Mouse (Mus musculus) cortical plate, adult 2 months (tissue): ENCODE data around the gene Msrb2. TPM values are rescaled to one million over a fixed set of nuclear protein-coding genes. Genes with fewer than 3 reads are reported as not detected.

Experiments
- H3K27ac ChIP-seq: fragments of 200-500 bp; 2 replicates; pipeline ENCODE4 v1.5.1; 2012; ENCODE audit warnings: low read length, control low read depth, inconsistent platforms; ENCODE audit not compliant: insufficient read depth
- H3K4me1 ChIP-seq: fragments of 200-500 bp; 2 replicates; pipeline ENCODE4 v1.6.1; 2011; ENCODE audit warnings: low read length; ENCODE audit not compliant: control insufficient read depth, insufficient read depth
- H3K4me3 ChIP-seq: fragments of 200-500 bp; 2 replicates; pipeline ENCODE4 v1.5.1; 2011; ENCODE audit warnings: mild to moderate bottlenecking, low read length, control low read depth; ENCODE audit not compliant: insufficient read depth
- CTCF ChIP-seq: fragments of 200-500 bp; IDR thresholded peaks from 2 replicates; pipeline ENCODE4 v1.5.1; 2011; ENCODE audit warnings: mild to moderate bottlenecking, control low read depth, low read length; ENCODE audit not compliant: insufficient read depth; ENCODE audit errors: extremely low read depth
- POLR2A ChIP-seq: fragments of 200-500 bp; IDR thresholded peaks from 2 replicates; pipeline ENCODE4 v1.6.1; 2011; ENCODE audit warnings: mild to moderate bottlenecking, low read length, control low read depth; ENCODE audit not compliant: insufficient read depth; ENCODE audit errors: extremely low read depth
- polyA plus RNA-seq: library from polyadenylated mRNA; depleted of rRNA; stranded (reverse); fragments of >200 nt; gene quantifications from 2 replicates; pipeline ENCODE4 v1.2.3, GENCODE M21; 2012

Msrb2 gene
- polyA plus RNA-seq, 1 experiment: 42.7 TPM

- TF ChIP-seq POLR2A (no peak), CTCF (no peak)
- no peak overlapping the region for H3K27ac ChIP-seq
- no peaks in the 10 kb centered on the region; the same call in 1 of the 2 replicates for H3K4me1 ChIP-seq
- no peak overlapping the region for H3K4me3 ChIP-seq
Observed at GRCm38 (mm10) chr2:19351615-19352253, 19.5 kb upstream of the Msrb2 start.

- TF ChIP-seq POLR2A: no peak
- no peak for TF ChIP-seq CTCF
- Histone ChIP-seq H3K27ac (no peak overlapping the region), H3K4me1 (no peaks in the 10 kb centered on the region), H3K4me3 (no peak overlapping the region)
Observed at GRCm38 (mm10) chr2:19353158-19353557, 18.1 kb upstream of the Msrb2 start.

GRCm38 (mm10) chr2:19362880-19363279, 8.4 kb upstream of the Msrb2 start:
- H3K27ac ChIP-seq: no peak overlapping the region
- TF ChIP-seq POLR2A (no peak), CTCF (no peak)
- H3K4me1 ChIP-seq: no peaks in the 10 kb centered on the region
- no peak overlapping the region for H3K4me3 ChIP-seq

- no peak overlapping the region for H3K4me3 ChIP-seq
- TF ChIP-seq CTCF (no peak), POLR2A (no peak)
- H3K4me1 ChIP-seq: no peaks in the 10 kb centered on the region
- H3K27ac ChIP-seq: no peak overlapping the region
Observed at GRCm38 (mm10) chr2:19366426-19366825, 4.8 kb upstream of the Msrb2 start.

- no peaks in the 10 kb centered on the region; the same call in 1 of the 2 replicates for H3K4me1 ChIP-seq
- no peak overlapping the region for H3K4me3 ChIP-seq
- no peak for TF ChIP-seq CTCF
- no peak for TF ChIP-seq POLR2A
- no peak overlapping the region for H3K27ac ChIP-seq
Observed at GRCm38 (mm10) chr2:19367114-19367513, 4.1 kb upstream of the Msrb2 start.

- Histone ChIP-seq H3K4me1 (no peaks in the 10 kb centered on the region; the same call in 1 of the 2 replicates), H3K27ac (no peak overlapping the region), H3K4me3 (no peak overlapping the region)
- no peak for TF ChIP-seq POLR2A
- TF ChIP-seq CTCF: peak; percentile 30
Observed at GRCm38 (mm10) chr2:19373695-19374094, 2.5 kb downstream of the Msrb2 start.

- TF ChIP-seq CTCF: no peak
- Histone ChIP-seq H3K4me1 (no peaks in the 10 kb centered on the region), H3K27ac (no peak overlapping the region), H3K4me3 (no peak overlapping the region)
Observed at GRCm38 (mm10) chr2:19380446-19380950, 9.3 kb downstream of the Msrb2 start.

- no peaks in the 10 kb centered on the region for H3K4me1 ChIP-seq
- no peak overlapping the region for H3K4me3 ChIP-seq
- no peak overlapping the region for H3K27ac ChIP-seq
- TF ChIP-seq POLR2A: no peak
- no peak for TF ChIP-seq CTCF
Observed at GRCm38 (mm10) chr2:19380986-19381385, 9.7 kb downstream of the Msrb2 start.

- H3K4me1 ChIP-seq: no peaks in the 10 kb centered on the region
- no peak overlapping the region for H3K27ac ChIP-seq
- TF ChIP-seq CTCF: no peak
- TF ChIP-seq POLR2A: no peak
- no peak overlapping the region for H3K4me3 ChIP-seq
Observed at GRCm38 (mm10) chr2:19382206-19382605, 11.0 kb downstream of the Msrb2 start.

- Histone ChIP-seq H3K4me1 (no peaks in the 10 kb centered on the region), H3K4me3 (no peak overlapping the region), H3K27ac (no peak overlapping the region)
- TF ChIP-seq POLR2A (no peak), CTCF (no peak)
Observed at GRCm38 (mm10) chr2:19383006-19383405, 11.8 kb downstream of the Msrb2 start.

- Histone ChIP-seq H3K4me1 (no peaks in the 10 kb centered on the region), H3K27ac (no peak overlapping the region), H3K4me3 (no peak overlapping the region)
- TF ChIP-seq POLR2A (no peak), CTCF (no peak)
Observed at GRCm38 (mm10) chr2:19385772-19386171, 14.5 kb downstream of the Msrb2 start.
